Mouse (Mus musculus): Measurements from ENCODE around the gene Tnfrsf14. TPM values are rescaled to one million over a fixed set of nuclear protein-coding genes. Genes with fewer than 3 reads are reported as not detected.

Tnfrsf14 gene
- polyA plus RNA-seq, 1 experiment: 19.4 TPM

GRCm38 (mm10) chr4:154895549-154895948 lies 32.8 kb downstream of the Tnfrsf14 start:
- no peak overlapping the region for H3K27ac ChIP-seq (ENCODE audit: insufficient read depth, low read depth, low read length)
- H3K4me3 ChIP-seq (ENCODE audit: insufficient read depth, low read depth, low read length): no peak overlapping the region
- no peak for TF ChIP-seq CTCF (conservative IDR thresholded peaks at IDR 0.05; ENCODE audit: insufficient read depth, insufficient read length, low read depth, low read length)
- no peak for TF ChIP-seq POLR2A (IDR thresholded peaks at IDR 0.05; ENCODE audit: low read depth, low read length)
- H3K36me3 ChIP-seq (ENCODE audit: control insufficient read depth, insufficient read depth, low read length): no peaks in the 10 kb centered on the region
- H3K27me3 ChIP-seq (replicated peaks; ENCODE audit: control insufficient read depth, insufficient read depth, low read length): no peaks in the 10 kb centered on the region
- peaks cover 7% of the 10 kb centered on the region for H3K4me1 ChIP-seq (ENCODE audit: control insufficient read depth, insufficient read depth, low read length)
- no peak for DNase-seq
- WGBS: 86% methylated on average over 5 of the region's 5 CpGs

- no peak overlapping the region for H3K4me3 ChIP-seq (ENCODE audit: insufficient read depth, low read depth, low read length)
- no peaks in the 10 kb centered on the region for H3K4me1 ChIP-seq (ENCODE audit: control insufficient read depth, insufficient read depth, low read length)
- H3K36me3 ChIP-seq (ENCODE audit: control insufficient read depth, insufficient read depth, low read length): no peaks in the 10 kb centered on the region
- TF ChIP-seq CTCF (conservative IDR thresholded peaks at IDR 0.05; ENCODE audit: insufficient read depth, insufficient read length, low read depth, low read length): no peak
- TF ChIP-seq POLR2A (IDR thresholded peaks at IDR 0.05; ENCODE audit: low read depth, low read length): no peak
- DNase-seq: no peak
- 87% methylated on average over 14 of the region's 14 CpGs for WGBS
- no peak overlapping the region for H3K27ac ChIP-seq (ENCODE audit: insufficient read depth, low read depth, low read length)
- H3K27me3 ChIP-seq (replicated peaks; ENCODE audit: control insufficient read depth, insufficient read depth, low read length): no peaks in the 10 kb centered on the region
Observed at GRCm38 (mm10) chr4:154890887-154891286, 37.5 kb downstream of the Tnfrsf14 start.

GRCm38 (mm10) chr4:154887593-154888250 lies 40.6 kb downstream of the Tnfrsf14 start:
- H3K27ac ChIP-seq (ENCODE audit: insufficient read depth, low read depth, low read length): no peak overlapping the region
- TF ChIP-seq CTCF (conservative IDR thresholded peaks at IDR 0.05; ENCODE audit: insufficient read depth, insufficient read length, low read depth, low read length): no peak
- no peak for TF ChIP-seq POLR2A (IDR thresholded peaks at IDR 0.05; ENCODE audit: low read depth, low read length)
- 78% methylated on average over 15 of the region's 15 CpGs for WGBS
- H3K4me1 ChIP-seq (ENCODE audit: control insufficient read depth, insufficient read depth, low read length): no peaks in the 10 kb centered on the region
- no peak overlapping the region for H3K4me3 ChIP-seq (ENCODE audit: insufficient read depth, low read depth, low read length)
- no peak for DNase-seq
- no peaks in the 10 kb centered on the region for H3K36me3 ChIP-seq (ENCODE audit: control insufficient read depth, insufficient read depth, low read length)
- no peaks in the 10 kb centered on the region for H3K27me3 ChIP-seq (replicated peaks; ENCODE audit: control insufficient read depth, insufficient read depth, low read length)

GRCm38 (mm10) chr4:154886876-154887592 lies 41.3 kb downstream of the Tnfrsf14 start:
- no peak overlapping the region for H3K27ac ChIP-seq (ENCODE audit: insufficient read depth, low read depth, low read length)
- WGBS: 59% methylated on average over 13 of the region's 13 CpGs
- no peak for DNase-seq
- no peaks in the 10 kb centered on the region for H3K4me1 ChIP-seq (ENCODE audit: control insufficient read depth, insufficient read depth, low read length)
- H3K4me3 ChIP-seq (ENCODE audit: insufficient read depth, low read depth, low read length): no peak overlapping the region
- H3K36me3 ChIP-seq (ENCODE audit: control insufficient read depth, insufficient read depth, low read length): no peaks in the 10 kb centered on the region
- TF ChIP-seq CTCF (conservative IDR thresholded peaks at IDR 0.05; ENCODE audit: insufficient read depth, insufficient read length, low read depth, low read length) (no peak), POLR2A (IDR thresholded peaks at IDR 0.05; ENCODE audit: low read depth, low read length) (no peak)
- H3K27me3 ChIP-seq (replicated peaks; ENCODE audit: control insufficient read depth, insufficient read depth, low read length): no peaks in the 10 kb centered on the region

GRCm38 (mm10) chr4:154885416-154885815 lies 42.9 kb downstream of the Tnfrsf14 start:
- H3K27ac ChIP-seq (ENCODE audit: insufficient read depth, low read depth, low read length): no peak overlapping the region
- H3K36me3 ChIP-seq (ENCODE audit: control insufficient read depth, insufficient read depth, low read length): no peaks in the 10 kb centered on the region
- TF ChIP-seq POLR2A (IDR thresholded peaks at IDR 0.05; ENCODE audit: low read depth, low read length) (no peak), CTCF (conservative IDR thresholded peaks at IDR 0.05; ENCODE audit: insufficient read depth, insufficient read length, low read depth, low read length) (no peak)
- no peaks in the 10 kb centered on the region for H3K4me1 ChIP-seq (ENCODE audit: control insufficient read depth, insufficient read depth, low read length)
- WGBS: 75% methylated on average over 11 of the region's 11 CpGs
- no peak overlapping the region for H3K4me3 ChIP-seq (ENCODE audit: insufficient read depth, low read depth, low read length)
- no peaks in the 10 kb centered on the region for H3K27me3 ChIP-seq (replicated peaks; ENCODE audit: control insufficient read depth, insufficient read depth, low read length)
- DNase-seq: no peak

- Histone ChIP-seq H3K4me1 (ENCODE audit: control insufficient read depth, insufficient read depth, low read length) (no peaks in the 10 kb centered on the region), H3K27me3 (replicated peaks; ENCODE audit: control insufficient read depth, insufficient read depth, low read length) (no peaks in the 10 kb centered on the region), H3K27ac (ENCODE audit: insufficient read depth, low read depth, low read length) (no peak overlapping the region), H3K4me3 (ENCODE audit: insufficient read depth, low read depth, low read length) (no peak overlapping the region), H3K36me3 (ENCODE audit: control insufficient read depth, insufficient read depth, low read length) (no peaks in the 10 kb centered on the region)
- no peak for TF ChIP-seq CTCF (conservative IDR thresholded peaks at IDR 0.05; ENCODE audit: insufficient read depth, insufficient read length, low read depth, low read length)
- TF ChIP-seq POLR2A (IDR thresholded peaks at IDR 0.05; ENCODE audit: low read depth, low read length): no peak
- no peak for DNase-seq
- 25% methylated on average over 14 of the region's 14 CpGs for WGBS
Observed at GRCm38 (mm10) chr4:154882014-154882659, 46.2 kb downstream of the Tnfrsf14 start.

- H3K4me1 ChIP-seq (ENCODE audit: control insufficient read depth, insufficient read depth, low read length): no peaks in the 10 kb centered on the region
- no peaks in the 10 kb centered on the region for H3K27me3 ChIP-seq (replicated peaks; ENCODE audit: control insufficient read depth, insufficient read depth, low read length)
- H3K4me3 ChIP-seq (ENCODE audit: insufficient read depth, low read depth, low read length): no peak overlapping the region
- WGBS: 74% methylated on average over 6 of the region's 6 CpGs
- no peak for TF ChIP-seq POLR2A (IDR thresholded peaks at IDR 0.05; ENCODE audit: low read depth, low read length)
- TF ChIP-seq CTCF (conservative IDR thresholded peaks at IDR 0.05; ENCODE audit: insufficient read depth, insufficient read length, low read depth, low read length): no peak
- DNase-seq: no peak
- H3K27ac ChIP-seq (ENCODE audit: insufficient read depth, low read depth, low read length): no peak overlapping the region
- H3K36me3 ChIP-seq (ENCODE audit: control insufficient read depth, insufficient read depth, low read length): no peaks in the 10 kb centered on the region
Observed at GRCm38 (mm10) chr4:154880730-154881129, 47.6 kb downstream of the Tnfrsf14 start.
